Comparison of ENCODE assay signal across 8 mouse cellular contexts in the genomic region with DNA sequence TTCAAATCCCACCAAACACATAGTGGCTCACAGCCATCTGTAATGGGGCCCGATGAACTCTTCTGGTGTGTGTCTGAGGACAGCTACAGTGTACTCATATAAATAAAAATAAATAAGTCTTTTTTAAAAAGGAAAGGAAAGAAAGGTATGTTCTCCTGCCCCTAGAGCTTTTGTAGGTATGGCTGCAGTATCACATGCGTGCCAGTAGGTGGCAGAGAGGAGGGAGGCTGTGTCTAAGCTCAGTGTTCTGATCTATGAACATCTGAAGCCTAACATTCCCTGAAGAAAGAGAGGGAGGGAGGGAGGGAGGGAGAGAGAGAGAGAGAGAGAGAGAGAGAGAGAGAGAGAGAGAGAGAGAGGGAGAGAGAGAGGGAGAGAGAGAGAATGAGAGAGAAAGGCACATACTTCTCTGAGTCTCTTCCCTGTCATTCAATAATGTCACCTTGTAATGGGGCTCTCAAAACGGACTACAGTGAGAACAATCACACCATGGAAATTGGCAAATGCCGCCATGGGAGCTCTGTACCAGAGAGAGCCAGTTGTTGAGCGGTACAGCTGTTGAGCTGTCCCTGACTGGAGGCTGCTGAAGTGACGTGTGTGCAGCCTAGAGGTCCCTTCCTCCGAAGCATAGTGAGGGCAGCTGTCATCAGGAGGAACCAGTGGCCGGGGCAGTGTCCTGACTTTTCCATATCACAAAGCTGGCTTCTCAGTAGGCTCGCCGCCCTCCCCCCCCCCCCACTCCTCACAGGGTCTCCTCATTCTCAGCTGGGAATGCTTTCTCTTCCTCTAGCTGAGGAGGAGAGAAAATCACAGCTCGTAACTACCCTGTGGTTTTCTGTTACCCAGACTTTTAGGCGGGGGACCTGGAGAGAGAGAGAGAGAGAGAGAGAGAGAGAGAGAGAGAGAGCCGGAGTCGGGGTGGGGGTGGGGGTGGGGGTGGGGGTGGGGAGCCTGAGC. TPM values are rescaled to one million over a fixed set of nuclear protein-coding genes. Genes with fewer than 3 reads are reported as not detected.
DNase-seq lines count a peak whose midpoint lies in the region; ATAC-seq and TF ChIP-seq lines count a peak whose summit lies in the region.

No protein-coding gene starts in this region.

- TF ChIP-seq POLR2A in CH12.LX (IDR thresholded peaks at IDR 0.05; ENCODE audit: low read depth, low read length) = no peak

- no peak for DNase-seq in frontal cortex, postnatal 36 days (ENCODE audit: low spot score in 2 of 2)
- no peak for DNase-seq in CH12.LX (ENCODE audit: extremely low read depth)
- peak; percentile 46 for DNase-seq in forebrain, embryonic 14.5 days (ENCODE audit: low spot score)
- DNase-seq in kidney, postnatal 10 days = peak; percentile 52
- peak; percentile 21 for DNase-seq in midbrain, postnatal 0 days (ENCODE audit: low spot score)
- no peak for DNase-seq in cerebellum, postnatal 36 days

- 32% methylated on average over 10 of the region's 14 CpGs for WGBS in forebrain, embryonic 14.5 days
- WGBS in midbrain, postnatal 0 days = 28% methylated on average over 10 of the region's 14 CpGs

- peak; percentile 59 for ATAC-seq in frontal cortex, adult (ENCODE audit: low TSS enrichment)
- no peak for ATAC-seq in forebrain, embryonic 14.5 days
- peak; percentile 44 for ATAC-seq in midbrain, postnatal 0 days (ENCODE audit: low FRiP score)
- ATAC-seq in erythroblast, adult 5-6 weeks (replicated peaks; ENCODE audit: low FRiP score, poor library complexity, severe bottlenecking) = no peak

- no peak overlapping the region for H3K4me2 ChIP-seq in CH12.LX (ENCODE audit: insufficient read depth, low read depth, poor library complexity, severe bottlenecking)
- no peak overlapping the region for H3K4me2 ChIP-seq in forebrain, embryonic 14.5 days (ENCODE audit: low read length)
- no peak overlapping the region for H3K4me2 ChIP-seq in midbrain, postnatal 0 days (ENCODE audit: low read depth, low read length, poor library complexity, severe bottlenecking)

- no peaks in the 10 kb centered on the region for H3K36me3 ChIP-seq in CH12.LX (replicated peaks in 1 of 2; ENCODE audit: control insufficient read depth in 1 of 2, insufficient read depth in 1 of 2, low read length in 1 of 2)
- H3K36me3 ChIP-seq in forebrain, embryonic 14.5 days (ENCODE audit: control insufficient read depth, insufficient read depth, low read length) = no peaks in the 10 kb centered on the region
- no peaks in the 10 kb centered on the region for H3K36me3 ChIP-seq in midbrain, postnatal 0 days (ENCODE audit: insufficient read depth, low read length)

- H3K4me3 ChIP-seq in CH12.LX (replicated peaks in 1 of 3; ENCODE audit: low read depth in 2 of 3, low read length in 2 of 3, poor library complexity in 1 of 3) = no peak overlapping the region
- no peak overlapping the region for H3K4me3 ChIP-seq in forebrain, embryonic 14.5 days (ENCODE audit: low read depth, low read length)
- H3K4me3 ChIP-seq in midbrain, postnatal 0 days (ENCODE audit: low read depth, low read length) = no peak overlapping the region

- dilution Hi-C loops in CH12.LX (cut with MboI; ENCODE audit: extremely low pct_ligation_motif_present, extremely low pct_unique_long_range_greater_than_20kb, low sequenced_read_pairs) = no loop called here

- TF ChIP-seq CTCF in CH12.LX (conservative IDR thresholded peaks at IDR 0.05 in 1 of 2, IDR thresholded peaks at IDR 0.05 in 1 of 2; ENCODE audit: low read depth in 2 of 2, low read length in 2 of 2) = peak; percentile 32 to 74; a peak in 3 of 4 replicates
- peak; percentile 80 for TF ChIP-seq CTCF in midbrain, postnatal 0 days (IDR thresholded peaks at IDR 0.05)

- peak; percentile 27 for TF ChIP-seq RAD21 in CH12.LX (IDR thresholded peaks at IDR 0.05; ENCODE audit: low read depth, low read length)

- no peak overlapping the region for H3K9ac ChIP-seq in CH12.LX (ENCODE audit: insufficient read depth, low read depth)
- H3K9ac ChIP-seq in forebrain, embryonic 14.5 days (ENCODE audit: low read length) = no peak overlapping the region
- H3K9ac ChIP-seq in midbrain, postnatal 0 days (replicated peaks; ENCODE audit: low read length, poor library complexity, severe bottlenecking) = no peak overlapping the region

- H3K4me1 ChIP-seq in CH12.LX (ENCODE audit: control insufficient read depth in 1 of 2, insufficient read depth in 2 of 2) = peaks cover 27 to 73% of the 10 kb centered on the region in 2 experiments
- no peaks in the 10 kb centered on the region for H3K4me1 ChIP-seq in forebrain, embryonic 14.5 days (ENCODE audit: control insufficient read depth, insufficient read depth, low read length)
- H3K4me1 ChIP-seq in midbrain, postnatal 0 days (ENCODE audit: insufficient read depth, low read length) = no peaks in the 10 kb centered on the region

- no peaks in the 10 kb centered on the region for H3K9me3 ChIP-seq in CH12.LX (replicated peaks; ENCODE audit: low read length)
- H3K9me3 ChIP-seq in forebrain, embryonic 14.5 days (replicated peaks; ENCODE audit: control insufficient read depth, low read length) = no peaks in the 10 kb centered on the region
- no peaks in the 10 kb centered on the region for H3K9me3 ChIP-seq in midbrain, postnatal 0 days (ENCODE audit: low read length)

- H3K79me2 ChIP-seq in CH12.LX (replicated peaks; ENCODE audit: control insufficient read depth, extremely low read depth, insufficient read depth, poor library complexity, severe bottlenecking) = no peaks in the 10 kb centered on the region

- no peak overlapping the region for H3K27ac ChIP-seq in CH12.LX (ENCODE audit: insufficient read depth, low read depth)
- H3K27ac ChIP-seq in forebrain, embryonic 14.5 days (ENCODE audit: low read depth, low read length) = no peak overlapping the region; the same call in 1 of the 2 replicates
- H3K27ac ChIP-seq in midbrain, postnatal 0 days (ENCODE audit: low read depth, low read length) = no peak overlapping the region

- no peaks in the 10 kb centered on the region for H3K27me3 ChIP-seq in CH12.LX (replicated peaks)
- no peaks in the 10 kb centered on the region for H3K27me3 ChIP-seq in forebrain, embryonic 14.5 days (replicated peaks; ENCODE audit: control insufficient read depth, insufficient read depth, low read length)
- no peaks in the 10 kb centered on the region for H3K27me3 ChIP-seq in midbrain, postnatal 0 days (ENCODE audit: insufficient read depth, low read length)

- in situ Hi-C loops in CH12.LX (cut with MboI; ENCODE audit: low pct_ligation_motif_present, low pct_unique_long_range_greater_than_20kb, low sequenced_read_pairs) = no loop called here

- TF ChIP-seq EP300 in CH12.LX (IDR thresholded peaks at IDR 0.05; ENCODE audit: low read length) = no peak

TF ChIP-seq in CH12.LX, 34 proteins besides CTCF, POLR2A, EP300 and RAD21:
- TF ChIP-seq CHD2 (IDR thresholded peaks at IDR 0.05; ENCODE audit: low read length) (no peak), ZMIZ1 (IDR thresholded peaks at IDR 0.05; ENCODE audit: low read depth, low read length) (no peak), SMC3 (IDR thresholded peaks at IDR 0.05; ENCODE audit: low read depth, low read length) (peak; percentile 59)

RNA-seq across cellular contexts. Expression of a gene that starts 11.0 kb away (rescaled TPM):
- 1.9 and 2.0 TPM in 2 replicates for total RNA-seq in CH12.LX (2012; rRNA removed)
- 3.4 and 4.7 TPM in 2 replicates for total RNA-seq in CH12.LX (2014; rRNA removed)
- polyA plus RNA-seq in CH12.LX (2012; ENCODE audit: insufficient read length, low read depth) = 6.2 and 6.7 TPM in 2 replicates
- polyA plus RNA-seq in forebrain, embryonic 14.5 days (2014; fragmentation: Nextera tagmentation; extraction: Ambion mirVana) = 0.42 and 0.58 TPM in 2 replicates
- total RNA-seq in midbrain, postnatal 0 days (2014; rRNA removed) = 0.49 and 0.52 TPM in 2 replicates
- 0.64 and 0.76 TPM in 2 replicates for polyA plus RNA-seq in midbrain, postnatal 0 days (2015; fragmentation: Nextera tagmentation; extraction: Ambion mirVana)
- 8.4 and 18.3 TPM in 2 replicates for total RNA-seq in erythroblast, adult 5-6 weeks (2015; ENCODE audit: low replicate concordance)
- total RNA-seq in erythroblast, adult 5-6 weeks (2017; ENCODE audit: low replicate concordance) = 10.9 and 16.3 TPM in 2 replicates

RNA-seq across cellular contexts. Expression of a gene that starts 31.6 kb away (rescaled TPM):
- total RNA-seq in CH12.LX (2012; rRNA removed) = 158 and 162 TPM in 2 replicates
- 148 TPM in 2 replicates for total RNA-seq in CH12.LX (2014; rRNA removed)
- polyA plus RNA-seq in CH12.LX (2012; ENCODE audit: insufficient read length, low read depth) = 153 and 155 TPM in 2 replicates
- polyA plus RNA-seq in forebrain, embryonic 14.5 days (2014; fragmentation: Nextera tagmentation; extraction: Ambion mirVana) = 422 and 438 TPM in 2 replicates
- 117 and 163 TPM in 2 replicates for total RNA-seq in midbrain, postnatal 0 days (2014; rRNA removed)
- polyA plus RNA-seq in midbrain, postnatal 0 days (2015; fragmentation: Nextera tagmentation; extraction: Ambion mirVana) = 121 and 134 TPM in 2 replicates
- total RNA-seq in erythroblast, adult 5-6 weeks (2015; ENCODE audit: low replicate concordance) = 54.5 and 67.6 TPM in 2 replicates
- total RNA-seq in erythroblast, adult 5-6 weeks (2017; ENCODE audit: low replicate concordance) = 88.9 and 102 TPM in 2 replicates

Comparison
In these comparisons a context has a peak if more than half of its experiments do, and no peak if none do; other contexts are left out.
1. ATAC-seq: peak in frontal cortex, adult (single experiment) and midbrain, postnatal 0 days (single experiment); none in forebrain, embryonic 14.5 days (single experiment) and erythroblast, adult 5-6 weeks (single experiment).
2. DNase-seq: peak in forebrain, embryonic 14.5 days (single experiment), kidney, postnatal 10 days (single experiment) and midbrain, postnatal 0 days (single experiment); none in frontal cortex, postnatal 36 days (0 of 2), CH12.LX (single experiment) and cerebellum, postnatal 36 days (0 of 2).